Mouse (Mus musculus) layer of hippocampus, postnatal 14 days (tissue): Measurements from ENCODE around the gene Rapgef2. TPM values are rescaled to one million over a fixed set of nuclear protein-coding genes. Genes with fewer than 3 reads are reported as not detected.
A peak's percentile ranks its signal among the peaks of the same experiment; 100 is the strongest.
"Not testable (repeated sequence)": the region's sequence is repeated elsewhere in the genome, so short reads cannot be mapped to it uniquely, and the experiment has no call there.

Experiments
- DNase-seq, 2 experiments: peaks; one replicate each; pipeline ENCODE4 v3.0.0; 2021 to 2022; ENCODE audit warnings: low spot score in 2 of 2, mixed read lengths in 1 of 2
- total RNA-seq, 2 experiments: library from RNA; stranded (reverse); gene quantifications; 2 replicates each; pipeline ENCODE4 v1.2.3; 2021

Rapgef2 gene
- total RNA-seq, 2 experiments from 2014 or later, result 121 to 131 TPM

DNA sequence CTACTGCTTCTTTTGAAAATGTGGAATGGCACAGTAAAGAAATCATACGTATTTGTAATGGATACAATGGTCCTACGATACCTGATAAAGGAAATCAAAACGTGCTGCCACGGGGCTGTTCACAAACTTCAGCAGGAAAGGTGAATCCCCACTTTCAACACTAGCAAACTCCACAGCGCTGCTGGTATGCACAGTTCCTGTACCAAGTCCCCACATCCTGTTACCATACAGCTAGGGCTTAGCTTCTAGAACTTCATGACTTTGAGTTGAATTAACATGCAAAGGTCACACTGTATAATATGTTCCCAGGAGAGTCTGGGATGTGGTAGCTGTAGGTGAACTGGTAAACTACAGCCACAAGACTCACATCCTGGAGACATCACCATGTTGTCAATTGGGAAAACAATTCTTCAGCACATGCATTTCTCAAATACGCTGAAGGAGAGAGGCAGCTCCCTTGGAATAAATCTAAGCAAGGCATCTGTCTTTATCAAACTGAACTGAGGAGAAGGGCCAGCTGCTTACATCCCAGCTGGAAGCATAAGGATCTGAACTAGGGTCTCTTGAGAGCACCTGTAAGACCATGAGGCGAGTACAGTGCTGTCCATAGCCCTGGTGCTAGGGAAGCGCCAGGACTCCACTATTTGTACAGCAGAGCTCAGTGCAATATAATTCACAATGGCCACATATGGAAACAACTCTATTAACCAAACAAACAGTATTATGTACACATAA lies 109.0 kb downstream of the Rapgef2 start:
- DNase-seq, result no peak

DNA sequence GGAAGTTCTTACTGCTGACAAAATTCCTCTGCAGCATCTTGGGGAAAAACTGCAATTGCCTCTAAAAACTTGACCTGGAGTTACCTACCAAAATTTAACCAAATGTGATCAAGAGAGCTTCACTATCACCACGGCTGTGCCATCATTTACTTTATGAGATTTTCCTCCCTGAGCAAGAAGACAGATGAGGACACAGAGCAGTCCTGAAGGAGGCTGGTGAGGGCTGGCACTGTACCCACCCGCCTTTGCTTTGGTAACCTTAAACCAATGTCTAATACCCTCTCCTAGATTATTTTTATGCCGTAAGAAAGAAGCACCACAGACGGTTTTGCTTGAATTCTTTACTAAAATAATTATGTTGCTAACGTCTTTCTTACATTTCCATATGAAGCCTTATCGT lies 112.1 kb downstream of the Rapgef2 start:
- DNase-seq, result no peak

DNA sequence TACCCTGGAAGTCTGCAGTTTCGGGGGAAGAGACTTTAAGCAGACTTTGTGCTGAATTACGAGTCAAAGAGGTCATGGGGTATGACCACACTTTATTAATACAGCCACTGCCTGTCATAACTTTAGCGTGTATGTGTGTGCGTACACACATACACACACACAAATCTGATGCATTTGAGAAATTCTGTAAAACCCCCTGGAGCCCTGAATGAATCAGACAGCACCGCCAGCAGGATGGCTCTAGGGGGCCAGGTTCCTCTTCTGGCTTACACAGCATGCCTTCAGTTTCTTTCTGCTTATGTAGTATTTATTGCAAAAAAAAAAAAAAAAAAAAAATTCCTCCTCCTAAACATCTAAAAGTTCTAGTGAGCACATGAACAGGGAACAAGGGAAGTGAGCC lies 113.0 kb downstream of the Rapgef2 start:
- DNase-seq, result no peak

DNA sequence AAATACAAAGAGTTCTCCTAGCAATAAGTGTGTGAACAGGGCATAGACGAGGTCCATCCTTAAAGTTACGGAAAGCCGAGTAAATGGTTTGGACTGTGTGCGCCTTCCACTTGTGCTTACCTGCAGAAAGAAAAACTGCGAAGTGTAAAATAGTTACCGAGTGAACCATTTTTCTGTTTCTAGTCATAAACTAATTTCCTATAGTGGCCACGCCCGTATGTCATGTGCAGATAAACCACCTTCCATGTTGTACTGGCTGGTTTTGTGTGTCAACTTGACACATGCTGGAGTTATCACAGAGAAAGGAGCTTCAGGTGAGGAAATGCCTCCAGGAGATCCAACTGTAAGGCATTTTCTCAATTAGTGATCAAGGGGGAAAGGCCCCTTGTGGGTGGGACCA lies 115.2 kb downstream of the Rapgef2 start:
- not testable (repeated sequence) for DNase-seq

DNA sequence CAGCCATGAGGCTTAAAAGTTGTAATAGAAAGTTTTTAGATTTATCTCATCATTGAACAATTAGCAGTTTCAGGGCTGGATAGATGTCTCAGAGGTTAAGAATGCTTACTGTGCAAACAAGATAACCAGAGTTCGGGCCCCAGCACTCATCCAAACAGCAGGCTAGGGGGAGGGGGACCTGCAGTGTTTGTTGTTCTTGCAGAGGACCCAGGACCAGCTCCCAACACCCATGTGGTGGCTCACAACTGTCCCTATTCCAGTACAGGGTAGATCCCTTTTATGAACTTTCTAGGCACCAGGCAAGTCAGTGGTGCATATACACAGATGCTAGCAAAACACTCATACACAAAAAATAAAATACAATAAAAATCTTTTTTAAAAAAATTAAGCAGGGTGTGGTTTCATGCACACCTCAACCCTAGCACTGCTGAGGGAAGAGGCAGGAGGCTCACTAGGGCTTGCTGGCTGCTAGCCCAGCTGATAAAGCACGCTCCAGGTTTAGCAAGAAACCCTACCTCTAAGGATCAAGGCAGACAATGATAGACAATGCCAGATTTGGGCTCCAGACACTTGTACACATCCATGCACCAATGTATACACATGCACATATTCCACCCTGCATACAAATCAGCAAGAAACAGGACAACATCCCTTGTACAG lies 118.0 kb downstream of the Rapgef2 start:
- DNase-seq, result no peak

DNA sequence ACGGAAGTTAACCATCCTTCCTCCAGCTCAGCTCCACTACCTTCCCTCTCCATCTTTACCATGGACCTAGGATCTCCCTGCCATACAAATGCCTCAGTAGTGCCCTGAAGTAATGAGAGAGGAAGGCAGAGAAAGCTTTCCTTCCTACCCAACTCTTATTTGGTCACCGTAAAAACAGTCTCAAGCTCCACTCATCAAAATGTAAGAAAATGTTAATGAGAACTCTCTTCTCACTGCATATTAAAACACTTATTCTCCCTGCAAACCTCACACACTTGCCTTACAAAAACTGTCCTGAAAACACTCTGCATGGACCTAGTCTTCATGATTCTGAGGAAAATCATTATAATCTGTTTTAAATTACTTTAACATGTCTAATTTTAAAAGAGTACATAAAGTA lies 118.7 kb downstream of the Rapgef2 start:
- DNase-seq, result no peak

DNA sequence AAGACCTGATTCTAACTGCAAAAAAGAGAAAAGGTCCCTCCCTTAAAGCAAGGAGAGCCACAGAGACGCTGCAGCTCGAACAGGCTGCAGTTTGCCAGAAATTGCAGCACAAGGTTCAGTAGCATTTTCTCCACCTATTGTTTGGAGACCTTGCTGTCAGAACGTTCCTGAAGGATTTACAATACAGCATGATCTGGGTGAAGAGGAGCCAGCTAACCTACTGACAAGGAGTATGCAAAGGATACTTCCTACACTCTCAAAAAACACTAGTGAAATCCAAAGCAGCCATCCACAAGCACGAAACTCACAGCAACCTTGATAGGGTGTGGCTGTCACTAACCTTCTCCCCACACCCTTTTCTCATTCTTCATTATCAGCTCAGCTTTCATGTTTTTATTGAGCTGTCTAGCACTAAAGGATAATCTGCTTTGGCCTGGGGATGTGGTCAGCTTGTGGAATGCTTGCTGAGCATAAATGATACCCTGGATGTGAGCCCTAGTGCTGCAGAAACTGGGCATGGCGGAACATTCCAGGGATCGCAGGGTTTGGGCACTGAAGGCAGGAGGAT lies 124.4 kb downstream of the Rapgef2 start:
- no peak for DNase-seq

DNA sequence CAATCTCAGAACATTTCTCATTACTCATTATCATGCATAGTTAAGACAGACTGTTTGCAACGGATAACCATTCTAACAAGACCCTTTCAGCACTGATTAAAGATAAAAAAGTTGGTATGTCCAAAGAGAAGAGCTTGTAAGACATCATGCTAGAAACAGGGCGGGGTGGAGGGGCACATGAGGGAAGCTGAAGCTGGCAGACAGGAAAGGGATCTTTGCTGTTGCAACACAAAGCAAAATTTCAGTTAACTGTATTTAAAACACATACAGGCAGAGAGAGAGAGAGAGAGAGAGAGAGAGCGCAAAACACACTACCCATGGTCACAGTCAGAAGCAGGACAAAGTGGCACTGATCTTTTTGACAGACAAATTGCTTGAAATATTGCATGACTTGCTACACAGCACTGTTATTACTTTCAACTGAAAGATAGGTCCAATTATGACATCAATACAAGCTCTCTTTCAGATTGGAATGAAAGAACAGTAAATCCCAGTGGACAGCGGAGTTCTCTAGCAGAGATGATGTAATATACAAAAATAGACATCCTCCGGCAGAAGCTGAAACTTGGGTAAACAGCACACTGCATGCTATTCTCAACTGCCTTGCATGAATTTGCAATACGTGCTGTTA lies 125.1 kb downstream of the Rapgef2 start:
- peak in 1 of 2 experiments; percentile 58 for DNase-seq

DNA sequence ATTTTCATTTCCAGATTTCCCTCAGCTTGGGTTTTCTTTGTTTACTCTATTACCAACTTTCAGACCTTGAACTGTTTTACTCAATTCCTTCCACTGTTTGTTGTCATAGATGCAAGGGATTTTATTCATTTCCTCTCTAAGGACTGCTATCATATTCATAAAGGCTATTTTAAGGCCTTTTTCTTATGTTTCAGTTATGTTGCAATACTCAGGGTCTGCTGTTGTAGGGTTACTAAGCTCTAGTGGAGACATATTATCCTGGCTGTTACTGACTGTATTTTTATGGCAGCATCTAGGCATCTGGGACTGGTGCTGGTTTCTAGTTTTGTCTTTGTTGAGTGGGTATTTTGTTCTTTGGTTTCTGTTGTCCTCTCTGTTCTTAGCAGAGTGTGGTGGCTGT lies 128.1 kb downstream of the Rapgef2 start:
- no peak for DNase-seq

DNA sequence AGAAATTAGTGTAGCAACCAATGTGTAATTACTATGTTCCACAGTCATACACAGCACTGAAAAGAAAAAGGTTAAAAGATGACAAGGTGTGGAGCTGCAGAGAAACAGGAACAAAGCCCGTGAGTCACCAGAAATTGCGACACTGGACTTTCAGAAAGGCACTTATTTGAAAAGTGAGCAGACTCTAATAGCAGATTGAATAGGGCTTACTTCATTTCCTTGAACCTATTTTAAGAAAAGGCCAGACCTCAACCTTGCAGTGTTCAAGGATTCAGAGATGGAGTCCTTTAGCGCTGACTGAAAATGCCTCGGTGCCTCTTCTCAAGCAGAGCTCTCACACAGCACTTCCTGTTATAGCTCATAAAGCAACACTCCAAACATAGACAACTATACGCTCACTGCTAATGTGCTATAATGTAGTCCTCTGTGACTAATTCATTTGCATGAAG lies 133.3 kb downstream of the Rapgef2 start:
- no peak for DNase-seq

DNA sequence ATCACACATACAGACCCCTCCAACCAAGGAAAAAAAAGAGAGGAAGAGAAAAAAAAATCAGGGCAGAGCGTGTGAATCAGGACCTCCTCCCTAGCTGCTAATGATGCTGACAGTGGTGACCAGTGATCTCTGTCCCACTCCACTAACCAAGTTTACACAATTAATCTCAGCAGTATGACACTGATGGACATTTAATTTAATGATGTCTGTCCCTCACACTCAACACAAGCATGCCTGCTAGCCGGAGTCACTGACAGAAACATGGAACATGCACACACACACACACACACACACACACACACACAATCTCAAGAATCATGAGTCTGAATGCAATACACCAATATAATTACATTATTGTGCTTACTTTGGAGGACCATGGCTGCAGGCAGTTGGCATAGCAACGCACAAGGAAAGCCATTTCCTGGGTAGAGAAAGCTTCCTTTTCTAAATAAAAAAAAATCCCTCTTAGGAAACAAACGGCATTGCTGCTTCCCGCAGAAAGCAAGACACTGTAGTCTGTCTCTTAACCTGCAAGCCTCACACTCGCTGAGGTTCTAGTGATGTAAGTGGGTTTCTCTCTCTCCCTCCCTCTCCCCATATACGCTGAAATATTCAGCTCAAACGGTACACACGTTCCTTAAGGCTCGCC lies 140.8 kb downstream of the Rapgef2 start:
- DNase-seq, result peak; percentile 54 to 59

DNA sequence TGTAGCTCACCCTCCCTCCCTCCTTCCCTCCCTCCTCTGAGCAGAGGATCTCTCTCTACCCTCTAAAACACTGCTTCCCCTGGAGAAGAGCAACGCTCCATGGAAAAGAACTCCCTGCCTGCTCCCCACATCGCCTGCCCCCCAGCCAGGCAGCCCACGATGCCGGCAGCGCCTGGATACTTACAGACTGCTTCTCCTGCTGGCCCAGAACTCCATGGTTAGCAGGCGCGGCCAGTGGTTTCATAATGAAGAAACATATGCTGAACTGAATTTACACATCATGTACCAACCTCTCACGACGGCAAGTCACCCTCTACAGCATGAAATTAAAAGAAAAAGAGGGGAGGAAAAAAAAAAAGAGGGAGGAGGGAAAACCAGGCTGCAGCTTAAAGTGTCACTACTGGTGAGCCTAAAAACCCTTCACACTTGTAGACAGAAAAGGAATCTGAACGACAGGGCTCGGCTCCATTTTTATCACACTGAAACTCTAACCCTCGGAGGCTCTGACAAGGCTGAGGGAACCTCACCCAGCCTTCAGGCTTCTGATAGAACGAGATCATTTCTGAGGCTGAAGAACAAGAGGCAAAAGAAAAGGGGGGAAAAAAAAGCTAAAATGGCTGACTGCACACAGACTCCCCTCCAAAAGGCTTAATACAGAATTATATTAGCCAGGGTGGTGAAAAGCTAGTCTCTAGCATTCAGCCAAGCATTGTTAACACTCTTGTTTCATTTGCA lies 141.5 kb downstream of the Rapgef2 start:
- DNase-seq, result peak; percentile 56 to 65

DNA sequence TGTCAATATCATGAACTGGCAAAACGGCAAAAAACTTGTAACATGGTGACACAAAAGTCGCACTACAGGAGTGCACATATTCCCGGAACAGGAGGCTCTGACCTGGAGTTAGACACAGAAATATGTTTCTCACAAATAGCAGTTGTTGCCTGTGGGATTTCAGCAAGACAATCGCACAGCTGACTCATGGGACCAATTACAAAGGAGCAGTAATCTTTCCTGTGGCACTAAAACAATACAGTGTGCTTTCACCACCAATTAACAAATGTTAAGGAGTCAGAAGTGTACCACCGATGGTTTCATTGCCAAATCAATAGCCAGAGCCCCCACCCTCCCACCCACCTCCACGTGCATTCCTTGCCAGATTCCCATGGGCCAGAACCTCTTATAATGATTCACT lies 142.2 kb downstream of the Rapgef2 start:
- no peak for DNase-seq

DNA sequence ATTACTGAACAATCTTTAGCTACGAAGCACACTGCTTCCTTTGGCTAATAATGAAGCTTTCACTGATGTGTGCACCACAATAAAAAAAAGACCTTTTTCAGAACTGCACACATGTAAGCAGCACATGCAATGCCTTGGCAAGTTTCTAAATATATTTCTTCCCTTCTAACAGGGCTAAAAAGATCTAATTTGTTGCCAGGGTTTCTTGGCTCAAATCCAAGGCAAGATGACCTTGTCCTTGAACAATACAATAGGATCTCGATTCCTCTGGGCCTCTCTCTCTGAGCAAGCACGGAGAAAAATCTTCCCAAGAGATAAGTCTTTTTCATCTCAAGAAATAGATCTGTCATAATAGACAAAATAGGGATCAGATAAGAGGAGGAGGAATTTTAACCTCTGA lies 147.1 kb downstream of the Rapgef2 start:
- DNase-seq, result no peak

DNA sequence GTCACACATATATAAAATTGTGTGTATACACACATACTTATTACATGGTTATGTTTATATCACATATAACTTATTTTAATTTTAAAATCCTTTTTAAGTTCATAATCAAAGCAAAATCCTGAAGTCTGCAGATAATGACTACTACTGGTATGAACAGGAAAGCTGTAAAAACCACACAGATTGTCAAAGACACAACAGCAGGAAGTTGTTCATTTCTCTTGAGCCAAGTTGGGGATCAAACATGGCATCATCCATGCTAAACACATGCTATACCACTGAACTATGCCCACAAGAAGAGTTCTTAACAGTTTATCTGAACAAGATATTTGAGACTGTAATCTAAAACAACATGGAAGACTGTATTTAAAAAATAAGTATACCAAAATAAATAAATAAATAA lies 147.7 kb downstream of the Rapgef2 start:
- DNase-seq, result no peak

DNA sequence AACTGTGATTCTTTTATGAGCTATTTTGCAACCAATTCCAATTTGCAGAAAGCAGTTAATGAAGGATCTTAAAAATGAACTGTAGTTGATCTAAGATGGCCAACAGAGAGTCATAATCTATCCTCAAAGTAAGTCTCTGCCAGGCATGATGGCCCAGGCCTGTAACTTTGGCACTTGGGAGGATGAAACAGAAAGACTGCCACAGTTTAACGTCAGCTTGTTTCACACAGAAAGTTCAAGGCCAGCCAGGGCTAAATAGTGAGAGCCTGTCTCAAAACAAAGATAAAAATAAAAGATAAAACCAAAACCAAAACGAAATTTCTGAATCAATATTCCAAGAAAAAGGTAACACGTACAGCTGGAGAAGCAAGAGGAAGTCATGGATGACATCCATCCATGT lies 155.3 kb downstream of the Rapgef2 start:
- no peak for DNase-seq

DNA sequence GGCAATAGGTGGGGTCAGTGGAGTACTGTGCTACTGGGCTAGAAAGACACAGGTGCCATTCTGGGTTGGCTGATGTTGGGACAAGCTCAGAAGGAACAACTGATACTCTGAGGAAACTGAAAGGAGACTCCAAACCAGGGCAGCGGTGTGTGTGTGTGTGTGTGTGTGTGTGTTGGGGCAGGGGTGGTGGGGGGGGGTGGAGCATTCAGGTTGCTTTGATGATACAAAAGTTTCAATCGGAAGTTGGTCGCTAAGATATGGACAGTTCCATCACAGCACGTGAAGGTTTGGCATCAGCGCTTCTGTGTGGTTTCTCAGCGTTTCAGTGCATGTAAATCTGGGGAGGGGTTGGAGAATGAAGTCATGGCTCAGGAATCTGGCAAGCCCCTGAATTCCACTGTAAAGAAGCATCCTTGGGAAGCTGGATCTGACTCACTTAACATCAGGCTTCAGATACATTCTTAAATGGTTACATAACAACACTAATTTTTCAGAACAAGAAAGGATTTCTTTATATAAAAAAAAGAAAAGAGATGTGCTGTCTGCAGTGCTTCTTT lies 157.2 kb downstream of the Rapgef2 start:
- no peak for DNase-seq

DNA sequence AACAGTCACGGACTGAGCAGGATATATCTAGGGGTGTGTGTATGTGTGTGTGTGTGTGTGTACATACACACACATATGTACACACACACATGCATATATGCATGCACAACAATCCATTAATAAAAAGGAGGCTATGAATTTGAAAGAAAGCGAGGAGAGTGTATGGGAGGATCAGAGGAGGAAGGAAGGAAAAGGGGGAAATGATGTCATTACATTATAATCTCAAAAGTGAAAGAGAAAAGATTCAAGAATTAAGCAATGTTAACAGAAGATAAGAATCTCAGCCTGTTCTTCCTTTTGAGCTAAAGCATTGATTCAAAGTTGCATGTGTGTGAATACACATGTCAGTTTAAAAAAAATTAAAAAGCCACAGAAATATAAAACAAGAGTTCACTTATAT lies 158.5 kb downstream of the Rapgef2 start:
- no peak for DNase-seq

DNA sequence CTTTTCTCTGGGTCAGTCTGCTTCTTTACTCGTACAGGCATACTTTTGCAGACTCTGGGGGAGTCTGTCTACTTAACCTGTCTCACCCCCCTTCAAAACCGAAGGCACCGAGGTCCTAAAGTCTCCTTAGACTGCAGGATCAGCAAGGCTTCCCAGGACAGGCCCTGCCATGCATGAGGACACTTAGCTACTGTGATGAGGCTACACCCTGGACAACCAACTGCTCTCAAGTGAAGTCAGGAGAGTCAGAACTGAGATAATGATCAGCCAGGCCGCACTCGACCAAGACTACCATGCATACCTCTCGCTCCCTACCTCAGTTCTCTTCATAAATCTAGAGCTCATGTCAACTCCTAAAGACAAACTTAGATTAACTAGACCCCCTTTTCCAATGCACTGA lies 159.5 kb downstream of the Rapgef2 start:
- no peak for DNase-seq

DNA sequence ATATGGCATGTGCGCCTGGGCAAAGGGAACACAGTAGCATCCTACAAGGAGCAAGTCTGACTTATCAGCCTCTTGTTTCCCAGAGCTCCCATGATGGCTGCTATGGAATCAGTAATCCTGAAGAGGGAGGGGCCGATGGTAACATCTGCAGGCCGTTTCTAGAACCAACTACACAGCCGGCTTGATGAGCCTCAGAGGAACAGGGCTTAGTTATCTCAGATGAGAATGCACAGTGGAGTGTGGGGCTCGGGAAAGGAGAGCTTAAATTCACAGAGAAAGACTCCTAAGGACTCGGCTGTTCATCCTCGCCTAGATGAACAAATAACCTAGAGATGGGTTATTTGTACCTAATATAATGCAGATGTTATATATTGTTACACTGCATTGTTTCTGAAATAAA lies 164.9 kb downstream of the Rapgef2 start:
- no peak for DNase-seq

DNA sequence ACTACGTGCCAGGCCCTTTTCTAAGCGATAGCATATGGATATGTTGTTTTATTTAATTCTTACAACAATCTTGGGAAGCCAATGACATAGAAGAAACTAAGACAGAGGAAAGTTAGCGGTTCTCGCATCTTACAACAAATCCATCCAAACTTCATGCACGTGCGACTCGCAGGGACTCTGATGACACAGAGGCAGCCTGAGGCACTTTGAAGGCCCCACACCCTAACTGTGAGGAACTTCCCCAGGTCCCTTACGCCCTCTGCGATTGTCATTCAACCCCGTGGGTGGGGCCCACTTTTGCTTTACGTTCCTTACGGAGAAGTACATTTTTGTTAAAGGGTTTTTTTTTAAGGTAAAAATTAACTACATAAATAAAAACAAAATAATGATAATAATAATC lies 166.3 kb downstream of the Rapgef2 start:
- no peak for DNase-seq
